Mouse (Mus musculus): ENCODE data around the gene Olfr99.
"Not testable (repeated sequence)": the region's sequence is repeated elsewhere in the genome, so short reads cannot be mapped to it uniquely, and the experiment has no call there.

The Olfr99 gene

GRCm38 (mm10) chr17:37283360-37283759, at the start of gene Olfr99:
TSS of gene Olfr99 (minus strand) at chr17:37283460.
- DNase-seq (ENCODE audit: low spot score in 2 of 2) = no peak

GRCm38 (mm10) chr17:37316954-37317353, 33.7 kb upstream of the Olfr99 start, which contains the start of gene Olfr102:
TSS of gene Olfr102 (minus strand) at chr17:37317054.
- no peak for DNase-seq (ENCODE audit: low spot score in 2 of 2)

- no peak for DNase-seq (ENCODE audit: low spot score in 2 of 2)
Measured at GRCm38 (mm10) chr17:37310146-37310699, 27.0 kb upstream of the Olfr99 start.

GRCm38 (mm10) chr17:37308483-37308882, 25.2 kb upstream of the Olfr99 start:
- DNase-seq (ENCODE audit: low spot score in 2 of 2) = no peak

GRCm38 (mm10) chr17:37304213-37304612, 21.0 kb upstream of the Olfr99 start, which contains the start of gene Olfr101:
TSS of gene Olfr101 (minus strand) at chr17:37304313.
- no peak for DNase-seq (ENCODE audit: low spot score in 2 of 2)

GRCm38 (mm10) chr17:37280331-37280730, 2.9 kb downstream of the Olfr99 start:
- DNase-seq (ENCODE audit: low spot score in 2 of 2) = no peak

- no peak for DNase-seq (ENCODE audit: low spot score in 2 of 2)
Measured at GRCm38 (mm10) chr17:37276573-37276972, 6.7 kb downstream of the Olfr99 start.

GRCm38 (mm10) chr17:37275626-37276248, 7.5 kb downstream of the Olfr99 start:
- DNase-seq (ENCODE audit: low spot score in 2 of 2) = no peak

GRCm38 (mm10) chr17:37270702-37271092, 12.6 kb downstream of the Olfr99 start:
- DNase-seq (ENCODE audit: low spot score in 2 of 2) = no peak

- peak; percentile 72 to 90 for DNase-seq (ENCODE audit: low spot score in 2 of 2)
Measured at GRCm38 (mm10) chr17:37270058-37270701, 13.1 kb downstream of the Olfr99 start, which contains the start of gene H2-M3. TSS of gene H2-M3 (plus strand) at chr17:37270220.

GRCm38 (mm10) chr17:37263626-37264025, 19.6 kb downstream of the Olfr99 start, which contains the start of gene Olfr98:
TSS of gene Olfr98 (minus strand) at chr17:37263749.
- no peak for DNase-seq (ENCODE audit: low spot score in 2 of 2)

- DNase-seq (ENCODE audit: low spot score in 2 of 2) = no peak
Measured at GRCm38 (mm10) chr17:37250544-37250943, 32.7 kb downstream of the Olfr99 start.

- DNase-seq (ENCODE audit: low spot score in 2 of 2) = no peak
Measured at GRCm38 (mm10) chr17:37249460-37249859, 33.8 kb downstream of the Olfr99 start.

GRCm38 (mm10) chr17:37246715-37247114, 36.5 kb downstream of the Olfr99 start:
- DNase-seq (ENCODE audit: low spot score in 2 of 2) = no peak

GRCm38 (mm10) chr17:37242198-37242597, 41.1 kb downstream of the Olfr99 start:
- DNase-seq (ENCODE audit: low spot score in 2 of 2) = no peak

- not testable (repeated sequence) for DNase-seq (ENCODE audit: low spot score in 2 of 2)
Measured at GRCm38 (mm10) chr17:37237230-37237629, 46.0 kb downstream of the Olfr99 start, which contains the start of gene Olfr97. TSS of gene Olfr97 (minus strand) at chr17:37237330.
